Mouse (Mus musculus) urinary bladder, postnatal 4 days (tissue): Measurements from ENCODE around the gene Olfr104-ps.

Experiments used
- DNase-seq, 2 experiments: peaks; one replicate each; pipeline ENCODE4 v3.0.0; 2021 to 2022; ENCODE audit warnings: low spot score in 2 of 2

Olfr104-ps gene

DNA sequence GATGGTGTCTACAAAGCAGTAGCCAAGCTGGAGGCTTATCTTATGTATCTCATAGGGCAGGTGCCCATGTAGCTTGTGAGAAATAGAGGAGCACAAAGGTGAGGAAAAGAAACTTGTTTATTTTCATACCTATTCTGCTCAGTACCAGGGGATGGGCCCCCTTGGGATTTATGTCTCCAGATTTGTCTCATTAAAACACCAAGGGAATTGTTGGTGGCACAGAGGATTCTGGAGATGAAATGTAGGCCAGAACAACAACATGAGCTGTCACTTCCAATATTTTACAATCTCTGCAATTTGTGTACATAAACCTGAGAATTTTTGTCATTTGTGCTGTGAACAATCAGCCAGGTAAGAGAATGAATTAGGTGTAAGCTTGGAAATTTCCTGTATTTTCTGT, at the start of gene Olfr104-ps:
Gene Olfr104-ps (plus strand): TSS at position 301 of the 400 bp plus-strand sequence.
- DNase-seq: no peak

GRCm38 (mm10) chr17:37310146-37310699, 49.2 kb upstream of the Olfr104-ps start:
- no peak for DNase-seq

- DNase-seq: no peak
Observed at GRCm38 (mm10) chr17:37316954-37317353, 42.4 kb upstream of the Olfr104-ps start, which contains the start of gene Olfr102. Gene Olfr102, minus strand, starts transcription at chr17:37317054.

DNA sequence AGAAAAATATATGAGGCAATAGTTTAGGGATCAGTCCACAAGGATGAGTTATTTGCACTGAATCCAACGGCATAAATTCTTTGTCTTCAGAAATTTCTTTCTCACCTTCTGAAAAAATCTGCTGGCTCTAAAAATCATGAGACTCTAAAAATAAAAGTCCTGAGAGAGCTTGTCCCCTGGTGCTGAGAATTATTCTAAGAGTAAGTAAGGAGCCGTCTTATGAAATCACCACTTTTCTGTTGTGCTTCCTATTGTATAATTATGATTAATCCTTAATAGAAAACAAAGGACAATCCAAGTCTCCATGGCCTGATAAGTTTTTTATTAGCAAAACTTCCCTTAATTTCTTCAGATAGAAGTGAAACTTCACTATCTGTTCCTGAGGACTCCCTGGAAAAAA, 19.8 kb upstream of the Olfr104-ps start, which contains the start of gene Olfr103:
Gene Olfr103 (minus strand): TSS at position 101 of the 400 bp plus-strand sequence.
- no peak for DNase-seq

GRCm38 (mm10) chr17:37378733-37379132, 19.4 kb downstream of the Olfr104-ps start, which contains the start of gene Olfr105-ps:
Gene Olfr105-ps, plus strand, starts transcription at chr17:37379033.
- DNase-seq: no peak

DNA sequence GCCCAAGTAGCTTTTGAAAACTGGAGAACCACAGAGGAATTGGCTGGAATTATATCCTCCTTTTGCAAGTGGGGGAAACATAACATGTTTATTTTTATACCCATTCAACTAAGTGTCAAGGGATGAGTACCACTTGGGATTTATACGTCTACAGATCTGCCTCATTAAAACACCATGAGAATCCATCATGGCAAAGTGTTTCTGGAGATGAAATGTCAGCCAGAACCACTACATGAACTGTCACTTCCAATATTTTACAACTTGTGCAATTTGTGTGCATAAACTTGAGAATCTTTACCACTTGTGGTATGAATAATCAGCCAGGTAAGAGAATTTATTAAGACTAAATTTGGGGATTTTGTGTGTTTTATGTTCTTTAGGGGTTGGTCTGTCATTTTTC, 30.7 kb downstream of the Olfr104-ps start, which contains the start of gene Olfr106-ps:
Gene Olfr106-ps (plus strand): TSS at position 301 of the 400 bp plus-strand sequence.
- no peak for DNase-seq

- DNase-seq: no peak
Observed at GRCm38 (mm10) chr17:37398926-37399325, 39.5 kb downstream of the Olfr104-ps start, which contains the start of gene Olfr107. Gene Olfr107, plus strand, starts transcription at chr17:37399226.

- DNase-seq: no peak
Observed at GRCm38 (mm10) chr17:37413380-37413779, 54.0 kb downstream of the Olfr104-ps start.
